Mouse (Mus musculus): ENCODE data around the gene Gm3415. TPM values are rescaled to one million over a fixed set of nuclear protein-coding genes. Genes with fewer than 3 reads are reported as not detected.
"Not testable (repeated sequence)": the region's sequence is repeated elsewhere in the genome, so short reads cannot be mapped to it uniquely, and the experiment has no call there.

The Gm3415 gene
- polyA plus RNA-seq, 1 experiment: not detected

GRCm38 (mm10) chr5:146597503-146597874, 41.6 kb downstream of the Gm3415 start:
- H3K4me1 ChIP-seq (ENCODE audit: control insufficient read depth): no peaks in the 10 kb centered on the region
- H3K4me3 ChIP-seq (replicated peaks): no peak overlapping the region
- TF ChIP-seq TAL1 (IDR thresholded peaks at IDR 0.05; ENCODE audit: low read length): no peak
- TF ChIP-seq GATA1 (IDR thresholded peaks at IDR 0.05; ENCODE audit: low read length): no peak
- H3K27me3 ChIP-seq (ENCODE audit: control insufficient read depth): no peaks in the 10 kb centered on the region
- H3K9me3 ChIP-seq (ENCODE audit: control insufficient read depth, low read length): 0 out of 2 replicates have a peak, but pooled peaks cover 2% of the 10 kb centered on the region
- H3K36me3 ChIP-seq (ENCODE audit: control insufficient read depth): no peaks in the 10 kb centered on the region

DNA sequence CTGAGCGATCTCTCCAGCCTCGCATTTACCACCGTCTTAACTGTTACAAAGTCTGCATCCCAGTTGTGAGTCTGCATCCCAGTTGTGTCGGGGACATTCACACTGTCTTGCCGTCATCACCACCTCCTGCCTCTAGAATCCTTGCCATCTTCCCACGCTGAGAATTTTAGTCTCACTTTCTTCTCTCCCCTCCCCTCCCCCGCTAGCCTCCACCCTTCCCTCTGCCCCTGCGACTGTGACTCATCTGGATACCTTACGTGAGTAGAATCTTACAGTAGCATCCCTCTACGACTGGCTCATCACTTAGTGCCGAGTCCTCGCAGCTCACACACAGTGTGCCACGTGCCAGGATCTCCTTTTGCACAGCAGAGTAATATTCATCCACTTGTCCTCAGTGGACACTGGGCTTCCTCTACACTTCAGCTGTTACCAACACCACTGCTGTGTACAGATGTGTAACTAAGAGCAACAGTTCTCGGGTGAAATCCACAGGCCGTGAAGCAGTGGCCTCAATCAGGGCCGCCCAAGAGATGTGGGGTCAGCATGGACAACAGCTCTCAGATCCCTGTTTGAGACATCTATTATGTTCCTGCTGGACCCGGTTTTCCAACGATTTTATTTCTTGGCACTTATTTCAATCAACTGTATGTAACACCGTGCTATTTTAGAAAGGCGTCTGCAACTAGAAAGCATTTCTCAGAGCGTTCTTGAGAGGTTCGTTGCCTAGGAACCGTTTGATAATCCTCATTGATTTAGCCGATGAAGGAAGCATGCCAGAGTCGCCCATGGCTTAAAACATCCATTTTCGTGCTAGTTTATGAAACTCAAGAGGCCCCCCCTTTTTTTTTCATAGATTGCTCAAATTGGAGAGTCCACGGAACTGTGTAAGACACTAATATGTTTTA, 42.5 kb downstream of the Gm3415 start:
- Histone ChIP-seq H3K4me1 (ENCODE audit: control insufficient read depth) (no peaks in the 10 kb centered on the region), H3K9me3 (ENCODE audit: control insufficient read depth, low read length) (0 out of 2 replicates have a peak, but pooled peaks cover 2% of the 10 kb centered on the region), H3K36me3 (ENCODE audit: control insufficient read depth) (no peaks in the 10 kb centered on the region), H3K4me3 (replicated peaks) (no peak overlapping the region), H3K27me3 (ENCODE audit: control insufficient read depth) (no peaks in the 10 kb centered on the region)
- TF ChIP-seq GATA1 (IDR thresholded peaks at IDR 0.05; ENCODE audit: low read length) (no peak), TAL1 (IDR thresholded peaks at IDR 0.05; ENCODE audit: low read length) (no peak)

GRCm38 (mm10) chr5:146599216-146599615, 43.3 kb downstream of the Gm3415 start:
- not testable (repeated sequence) for H3K4me1 ChIP-seq (ENCODE audit: control insufficient read depth); H3K27me3 ChIP-seq (ENCODE audit: control insufficient read depth); H3K9me3 ChIP-seq (ENCODE audit: control insufficient read depth, low read length); H3K36me3 ChIP-seq (ENCODE audit: control insufficient read depth); H3K4me3 ChIP-seq (replicated peaks)

DNA sequence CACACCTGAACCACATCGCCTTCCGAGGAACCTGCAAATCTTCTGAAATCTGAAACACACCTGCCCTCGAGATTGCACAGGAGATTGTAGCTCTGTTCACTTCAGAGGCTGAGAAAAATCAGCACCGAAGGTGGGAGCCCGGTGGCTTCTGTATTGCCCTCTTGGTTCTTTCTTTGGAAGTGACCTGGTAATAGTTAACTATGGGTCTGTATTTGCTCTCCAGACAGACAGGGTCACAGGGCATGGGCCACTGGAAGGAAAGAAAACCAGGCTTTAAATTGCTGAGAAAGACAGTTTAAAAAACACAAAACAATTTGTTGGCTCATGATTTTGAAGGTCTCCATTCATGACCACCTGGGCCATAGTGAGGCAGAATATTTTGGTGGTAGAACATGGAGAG, 44.0 kb downstream of the Gm3415 start:
- no peak for TF ChIP-seq GATA1 (IDR thresholded peaks at IDR 0.05; ENCODE audit: low read length)
- TF ChIP-seq TAL1 (IDR thresholded peaks at IDR 0.05; ENCODE audit: low read length): no peak
- no peaks in the 10 kb centered on the region for H3K27me3 ChIP-seq (ENCODE audit: control insufficient read depth)
- H3K9me3 ChIP-seq (ENCODE audit: control insufficient read depth, low read length): 0 out of 2 replicates have a peak, but pooled peaks cover 2% of the 10 kb centered on the region
- H3K4me3 ChIP-seq (replicated peaks): no peak overlapping the region
- H3K4me1 ChIP-seq (ENCODE audit: control insufficient read depth): no peaks in the 10 kb centered on the region
- H3K36me3 ChIP-seq (ENCODE audit: control insufficient read depth): no peaks in the 10 kb centered on the region

DNA sequence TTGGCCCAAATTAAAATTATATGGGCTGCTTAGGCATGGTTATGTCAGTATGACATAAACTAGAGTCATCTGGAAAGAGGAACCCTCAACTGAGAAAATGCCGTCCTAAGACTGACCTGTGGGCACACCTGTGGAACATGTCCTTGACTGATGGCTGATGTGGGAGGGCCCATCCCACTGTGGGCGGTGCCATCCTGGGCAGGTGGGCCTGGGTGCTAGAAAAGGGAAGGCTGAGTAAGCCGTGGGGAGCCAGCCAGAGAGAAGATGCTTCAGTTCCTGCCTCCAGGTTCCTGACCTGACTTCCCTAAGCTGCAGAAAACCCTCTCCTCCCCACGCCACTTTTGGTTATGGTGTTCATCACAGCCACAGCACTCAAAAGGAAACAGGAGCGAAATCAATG, 50.3 kb downstream of the Gm3415 start:
- Histone ChIP-seq H3K4me1 (ENCODE audit: control insufficient read depth) (no peaks in the 10 kb centered on the region), H3K9me3 (ENCODE audit: control insufficient read depth, low read length) (0 out of 2 replicates have a peak, but pooled peaks cover 2% of the 10 kb centered on the region), H3K4me3 (replicated peaks) (no peak overlapping the region), H3K36me3 (ENCODE audit: control insufficient read depth) (no peaks in the 10 kb centered on the region), H3K27me3 (ENCODE audit: control insufficient read depth) (no peaks in the 10 kb centered on the region)
- TF ChIP-seq TAL1 (IDR thresholded peaks at IDR 0.05; ENCODE audit: low read length): no peak
- TF ChIP-seq GATA1 (IDR thresholded peaks at IDR 0.05; ENCODE audit: low read length): no peak

DNA sequence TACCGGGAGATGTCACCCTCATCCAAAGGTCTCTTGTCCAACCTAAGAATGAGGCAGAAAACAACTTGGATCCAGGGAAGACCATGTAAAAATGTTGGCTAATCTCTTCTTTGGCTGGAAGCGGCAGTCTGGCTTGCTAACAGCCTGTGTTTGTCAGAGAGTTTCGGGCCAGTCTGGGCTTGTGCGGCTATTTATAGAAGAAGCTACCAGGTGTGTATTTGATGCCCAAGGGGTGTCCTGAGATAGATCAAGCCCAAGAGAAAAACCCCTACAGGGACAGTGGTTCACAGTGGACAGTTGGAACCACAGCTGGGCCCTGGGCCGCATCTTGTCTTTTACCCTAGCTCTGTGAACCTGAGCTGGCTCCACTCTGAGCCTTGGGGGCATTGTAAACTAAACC, 51.0 kb downstream of the Gm3415 start:
- Histone ChIP-seq H3K36me3 (ENCODE audit: control insufficient read depth) (no peaks in the 10 kb centered on the region), H3K4me1 (ENCODE audit: control insufficient read depth) (no peaks in the 10 kb centered on the region)

GRCm38 (mm10) chr5:146607816-146608215, 51.9 kb downstream of the Gm3415 start:
- Histone ChIP-seq H3K9me3 (ENCODE audit: control insufficient read depth, low read length) (no peaks in the 10 kb centered on the region), H3K4me3 (replicated peaks) (no peak overlapping the region), H3K36me3 (ENCODE audit: control insufficient read depth) (no peaks in the 10 kb centered on the region), H3K4me1 (ENCODE audit: control insufficient read depth) (no peaks in the 10 kb centered on the region), H3K27me3 (ENCODE audit: control insufficient read depth) (no peaks in the 10 kb centered on the region)
- TF ChIP-seq GATA1 (IDR thresholded peaks at IDR 0.05; ENCODE audit: low read length): no peak
- TF ChIP-seq TAL1 (IDR thresholded peaks at IDR 0.05; ENCODE audit: low read length): no peak

More for the DNA sequence above, 51.0 kb downstream of the Gm3415 start:
- H3K4me3 ChIP-seq (replicated peaks): no peak overlapping the region
- no peaks in the 10 kb centered on the region for H3K27me3 ChIP-seq (ENCODE audit: control insufficient read depth)
- TF ChIP-seq GATA1 (IDR thresholded peaks at IDR 0.05; ENCODE audit: low read length) (no peak), TAL1 (IDR thresholded peaks at IDR 0.05; ENCODE audit: low read length) (no peak)
- no peaks in the 10 kb centered on the region for H3K9me3 ChIP-seq (ENCODE audit: control insufficient read depth, low read length)

Other genes starting within 250 kb of the Gm3415 start
- not detected in 2 replicates for gene Wasf3, start 171.2 kb upstream of the Gm3415 start, polyA plus RNA-seq (2012)
- not detected in 2 replicates for gene Gm6408, start 74.2 kb upstream of the Gm3415 start, polyA plus RNA-seq (2012)
- not detected in 2 replicates for gene Gm6370, start 64.8 kb upstream of the Gm3415 start, polyA plus RNA-seq (2012)
- gene 4930449I24Rik, start 53.7 kb upstream of the Gm3415 start, polyA plus RNA-seq (2012): not detected in 2 replicates
- gene Gm3402, start 42.0 kb upstream of the Gm3415 start, polyA plus RNA-seq (2012): not detected in 2 replicates
- not detected in 2 replicates for gene Gm3404, start 30.3 kb upstream of the Gm3415 start, polyA plus RNA-seq (2012)
- gene Gm3409, start 18.5 kb upstream of the Gm3415 start, polyA plus RNA-seq (2012): not detected in 2 replicates
- gene Gpr12, start 29.1 kb downstream of the Gm3415 start, polyA plus RNA-seq (2012): not detected in 2 replicates
- gene Usp12, start 238.9 kb downstream of the Gm3415 start, polyA plus RNA-seq (2012): 0.26 and 0.33 TPM in 2 replicates